Mouse (Mus musculus): ENCODE measurements at regions not wholly inside any gene's neighbourhood (a gene's known extent, or its start where the extent isn't known, plus 50 kb on each side); places are given as distances from the start of the nearest gene placed in this dataset.

- TF ChIP-seq CTCF (IDR thresholded peaks at IDR 0.05; ENCODE audit: low read depth, low read length): no peak
- TF ChIP-seq POLR2A (IDR thresholded peaks at IDR 0.05; ENCODE audit: borderline replicate concordance, low read depth, low read length): no peak
These were observed 95.7 kb downstream of the Fam84a start for GRCm38 (mm10) chr12:14056116-14056515.
